Mouse (Mus musculus) CH12.LX (cell line): ENCODE measurements around the gene 9930022D16Rik. TPM values are rescaled to one million over a fixed set of nuclear protein-coding genes. Genes with fewer than 3 reads are reported as not detected.

Source experiments
- DNase-seq: peaks from one replicate; pipeline ENCODE4 v3.0.0-alpha.2; 2013; ENCODE audit errors: extremely low read depth
- H3K27ac ChIP-seq: 2 replicates; pipeline ENCODE4 v1.5.1; 2012; ENCODE audit warnings: low read depth, mild to moderate bottlenecking, control low read depth, moderate library complexity; ENCODE audit not compliant: insufficient read depth
- H3K27me3 ChIP-seq: replicated peaks from 2 replicates; pipeline ENCODE3; 2012; ENCODE audit warnings: inconsistent platforms
- H3K36me3 ChIP-seq, 2 experiments: replicated peaks in 1 of 2; 2 replicates each; pipeline versions ENCODE3 to v1.6.1; 2012; ENCODE audit warnings: inconsistent platforms in 1 of 2, low read length in 1 of 2, mild to moderate bottlenecking in 1 of 2, mixed read lengths in 1 of 2, moderate library complexity in 1 of 2; ENCODE audit not compliant: control insufficient read depth in 1 of 2, insufficient read depth in 1 of 2
- H3K4me1 ChIP-seq, 2 experiments: 2 replicates each; pipeline ENCODE4 v1.6.1; 2012; ENCODE audit warnings: inconsistent platforms in 1 of 2, moderate library complexity in 1 of 2; ENCODE audit not compliant: insufficient read depth in 2 of 2, control insufficient read depth in 1 of 2
- H3K4me2 ChIP-seq: 2 replicates; pipeline ENCODE4 v1.6.1; 2012; ENCODE audit warnings: low read depth, mild to moderate bottlenecking, control low read depth; ENCODE audit not compliant: poor library complexity, insufficient read depth, severe bottlenecking
- H3K4me3 ChIP-seq, 3 experiments: fragments of 150-350 bp in 1 of 3; sonication (generic) in 1 of 3; replicated peaks in 1 of 3; 2 replicates each; pipeline versions ENCODE3 to v1.5.1; 2011 to 2012; ENCODE audit warnings: low read depth in 2 of 3, low read length in 2 of 3, mild to moderate bottlenecking in 2 of 3, moderate library complexity in 2 of 3, control low read depth in 1 of 3, improper control_type of control experiment in 1 of 3, inconsistent platforms in 1 of 3, mixed read lengths in 1 of 3; ENCODE audit not compliant: poor library complexity in 1 of 3
- H3K79me2 ChIP-seq: replicated peaks from 2 replicates; pipeline ENCODE4 v1.6.1; 2012; ENCODE audit warnings: mild to moderate bottlenecking, moderate library complexity; ENCODE audit not compliant: control insufficient read depth, poor library complexity, insufficient read depth, severe bottlenecking; ENCODE audit errors: extremely low read depth
- H3K9ac ChIP-seq: 2 replicates; pipeline ENCODE4 v1.6.1; 2012; ENCODE audit warnings: low read depth, mild to moderate bottlenecking, control low read depth, moderate library complexity; ENCODE audit not compliant: insufficient read depth
- H3K9me3 ChIP-seq: replicated peaks from 2 replicates; pipeline ENCODE3; 2012; ENCODE audit warnings: low read length, inconsistent platforms, mixed read lengths
- CHD2 ChIP-seq: IDR thresholded peaks from 2 replicates; pipeline ENCODE4 v1.6.1; 2011; ENCODE audit warnings: low read length, improper control_type of control experiment
- CTCF ChIP-seq, 2 experiments: IDR thresholded peaks in 1 of 2; conservative IDR thresholded peaks in 1 of 2; 2 replicates each; pipeline ENCODE4 v1.5.1; 2011 to 2012; ENCODE audit warnings: low read depth in 2 of 2, low read length in 2 of 2, improper control_type of control experiment in 1 of 2, inconsistent platforms in 1 of 2, mild to moderate bottlenecking in 1 of 2, moderate library complexity in 1 of 2
- E2F4 ChIP-seq: IDR thresholded peaks from 2 replicates; pipeline ENCODE4 v1.6.1; 2011; ENCODE audit warnings: low read depth, low read length, improper control_type of control experiment; ENCODE audit not compliant: insufficient replicate concordance
- ETS1 ChIP-seq: conservative IDR thresholded peaks from 2 replicates; pipeline ENCODE4 v1.6.1; 2012; ENCODE audit warnings: low read depth, mild to moderate bottlenecking, inconsistent platforms, low read length, improper control_type of control experiment, moderate library complexity
- IRF4 ChIP-seq: IDR thresholded peaks from 2 replicates; pipeline ENCODE4 v1.6.1; 2014; ENCODE audit warnings: low read depth, mild to moderate bottlenecking, inconsistent platforms, low read length, improper control_type of control experiment
- JUN ChIP-seq: IDR thresholded peaks from 2 replicates; pipeline ENCODE4 v1.6.1; 2011; ENCODE audit warnings: low read depth, mild to moderate bottlenecking, low read length, improper control_type of control experiment, moderate library complexity; ENCODE audit not compliant: insufficient read depth
- JUND ChIP-seq: conservative IDR thresholded peaks from 2 replicates; pipeline ENCODE4 v1.6.1; 2011; ENCODE audit warnings: low read depth, low read length, improper control_type of control experiment
- MAX ChIP-seq: IDR thresholded peaks from 2 replicates; pipeline ENCODE4 v1.6.1; 2011; ENCODE audit warnings: low read length, improper control_type of control experiment
- MAZ ChIP-seq: IDR thresholded peaks from 2 replicates; pipeline ENCODE4 v1.6.1; 2012; ENCODE audit warnings: low read depth, mild to moderate bottlenecking, inconsistent platforms, low read length, improper control_type of control experiment, moderate library complexity
- MEF2A ChIP-seq: IDR thresholded peaks from 2 replicates; pipeline ENCODE4 v1.6.1; 2014; ENCODE audit warnings: low read depth, mild to moderate bottlenecking, inconsistent platforms, low read length, improper control_type of control experiment, borderline replicate concordance
- MXI1 ChIP-seq: IDR thresholded peaks from 2 replicates; pipeline ENCODE4 v1.6.1; 2011; ENCODE audit warnings: mild to moderate bottlenecking, low read depth, low read length, improper control_type of control experiment
- MYC ChIP-seq: IDR thresholded peaks from 2 replicates; pipeline ENCODE4 v1.6.1; 2011; ENCODE audit warnings: low read depth, mild to moderate bottlenecking, improper control_type of control experiment, low read length
- NELFE ChIP-seq: IDR thresholded peaks from 2 replicates; pipeline ENCODE4 v1.6.1; 2011; ENCODE audit warnings: low read depth, low read length, improper control_type of control experiment
- PAX5 ChIP-seq: IDR thresholded peaks from 2 replicates; pipeline ENCODE4 v1.6.1; 2012; ENCODE audit warnings: low read length, inconsistent platforms, mixed read lengths
- POLR2A ChIP-seq: IDR thresholded peaks from 2 replicates; pipeline ENCODE4 v1.6.1; 2011; ENCODE audit warnings: low read depth, mild to moderate bottlenecking, improper control_type of control experiment, low read length
- POLR2AphosphoS2 ChIP-seq: IDR thresholded peaks from 2 replicates; pipeline ENCODE4 v1.6.1; 2011; ENCODE audit warnings: low read depth, low read length, improper control_type of control experiment
- SIN3A ChIP-seq: IDR thresholded peaks from 2 replicates; pipeline ENCODE4 v1.6.1; 2012; ENCODE audit warnings: low read length, improper control_type of control experiment, inconsistent platforms
- USF1 ChIP-seq: IDR thresholded peaks from 2 replicates; pipeline ENCODE4 v1.6.1; 2014; ENCODE audit warnings: low read depth, mild to moderate bottlenecking, inconsistent platforms, low read length, improper control_type of control experiment
- USF2 ChIP-seq: conservative IDR thresholded peaks from 2 replicates; pipeline ENCODE4 v1.6.1; 2011; ENCODE audit warnings: low read depth, low read length, improper control_type of control experiment
- ZC3H11A ChIP-seq: IDR thresholded peaks from 2 replicates; pipeline ENCODE4 v1.6.1; 2012; ENCODE audit warnings: low read depth, mild to moderate bottlenecking, inconsistent platforms, low read length, improper control_type of control experiment
- ZKSCAN1 ChIP-seq: IDR thresholded peaks from 2 replicates; pipeline ENCODE4 v1.6.1; 2012; ENCODE audit warnings: low read depth, inconsistent platforms, low read length, improper control_type of control experiment, borderline replicate concordance
- ZMIZ1 ChIP-seq: IDR thresholded peaks from 2 replicates; pipeline ENCODE4 v1.6.1; 2012; ENCODE audit warnings: low read depth, mild to moderate bottlenecking, inconsistent platforms, low read length, improper control_type of control experiment
- ZNF384 ChIP-seq: IDR thresholded peaks from 2 replicates; pipeline ENCODE4 v1.6.1; 2012; ENCODE audit warnings: low read depth, low read length, improper control_type of control experiment, inconsistent platforms
- dilution Hi-C: fragments of 300-500 bp; cut with MboI; formaldehyde crosslinking; loops from 2 replicates; pipeline ENCODE4 v1.14.3; 2020; ENCODE audit warnings: low sequenced_read_pairs; ENCODE audit not compliant: extremely low pct_unique_long_range_greater_than_20kb, extremely low pct_ligation_motif_present
- in situ Hi-C: fragments of 300-500 bp; cut with MboI; formaldehyde crosslinking; loops from 3 replicates; pipeline ENCODE4 v1.14.3; 2019; ENCODE audit warnings: low sequenced_read_pairs, low pct_ligation_motif_present, low pct_unique_long_range_greater_than_20kb, mixed read lengths
- polyA plus RNA-seq: library from polyadenylated mRNA; unstranded; fragments of >175 nt; gene quantifications from 2 replicates; pipeline ENCODE4 v1.2.1, GENCODE M21; 2012; ENCODE audit warnings: low read depth; ENCODE audit not compliant: insufficient read length
- total RNA-seq, 2 experiments: library from RNA; depleted of rRNA; stranded (reverse); fragments of 300-350 nt in 1 of 2; fragments of >200 nt in 1 of 2; gene quantifications; 2 replicates each; pipeline ENCODE4 v1.2.3; 2012 to 2014

9930022D16Rik gene
- total RNA-seq (2012; rRNA removed), result 0.08 TPM in 2 replicates
- 0.08 TPM in 1 of 2 replicates, not detected in the other for total RNA-seq (2014; rRNA removed)
- polyA plus RNA-seq, result not detected in 2 replicates

DNA sequence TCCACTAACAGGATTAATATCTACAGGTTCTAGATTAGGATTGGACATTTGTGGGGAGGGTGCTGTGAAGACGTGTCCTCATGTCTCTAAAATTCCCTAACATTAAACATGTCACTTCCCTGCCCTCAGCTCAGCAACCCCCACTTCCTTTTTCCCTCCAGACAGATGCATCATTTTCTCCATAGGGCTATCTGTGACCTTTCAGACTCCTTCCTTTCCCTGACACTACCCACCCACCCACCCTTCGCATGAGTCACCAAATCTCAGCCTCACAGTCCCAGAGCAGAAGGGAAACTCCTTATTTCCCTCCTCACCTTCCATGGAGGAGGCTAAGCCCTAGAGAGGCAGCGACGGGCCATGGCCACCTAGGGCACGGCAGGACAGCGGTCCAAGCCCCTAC, at the start of gene 9930022D16Rik:
TSS of gene 9930022D16Rik (plus strand) at position 301 of the 400 bp plus-strand sequence.
- in situ Hi-C loops, result loop anchor here (5.0 kb wide), 1 partner anchor 51 kb away; the partner anchor contains the start of gene Gna13
- H3K79me2 ChIP-seq, result no peaks in the 10 kb centered on the region
- H3K4me3 ChIP-seq, result no peak within 1 kb of the TSS
- H3K9ac ChIP-seq, result no peak within 1 kb of the TSS
- H3K27me3 ChIP-seq, result no peaks in the 10 kb centered on the region
- TF ChIP-seq ETS1, result 0 out of 2 replicates have a peak, but pooled peaks have one; percentile 14
- no peak for TF ChIP-seq USF1
- no peaks in the 10 kb centered on the region for H3K9me3 ChIP-seq
- no peak for DNase-seq
- no peak within 1 kb of the TSS for H3K27ac ChIP-seq
- no peak within 1 kb of the TSS for H3K4me2 ChIP-seq
- H3K36me3 ChIP-seq, result no peaks in the 10 kb centered on the region
- dilution Hi-C loops, result no loop called here
- peaks cover 36 to 62% of the 10 kb centered on the region in 2 experiments for H3K4me1 ChIP-seq

GRCm38 (mm10) chr11:109364337-109364736, 49.4 kb upstream of the 9930022D16Rik start:
- no peak for DNase-seq
- H3K79me2 ChIP-seq, result peaks cover 55% of the 10 kb centered on the region
- dilution Hi-C loops (no loop called here), in situ Hi-C loops (loop anchor here (5.0 kb wide), 1 partner anchor 48 kb away; the partner anchor contains the start of gene 9930022D16Rik)
- H3K9ac ChIP-seq, result peak overlapping the region; percentile 66
- H3K9me3 ChIP-seq, result no peaks in the 10 kb centered on the region
- H3K27ac ChIP-seq, result peak overlapping the region; percentile 28
- peaks cover 24 to 38% of the 10 kb centered on the region in 2 experiments for H3K36me3 ChIP-seq
- H3K27me3 ChIP-seq, result no peaks in the 10 kb centered on the region
- peaks cover 14 to 72% of the 10 kb centered on the region in 2 experiments for H3K4me1 ChIP-seq
- no peak for TF ChIP-seq USF1
- 0 out of 2 replicates have a peak, but pooled peaks have one; percentile 1 for TF ChIP-seq POLR2A
- peak overlapping the region; percentile 88 for H3K4me2 ChIP-seq
- peak overlapping the region; percentile 25 to 89 (median 75) for H3K4me3 ChIP-seq

DNA sequence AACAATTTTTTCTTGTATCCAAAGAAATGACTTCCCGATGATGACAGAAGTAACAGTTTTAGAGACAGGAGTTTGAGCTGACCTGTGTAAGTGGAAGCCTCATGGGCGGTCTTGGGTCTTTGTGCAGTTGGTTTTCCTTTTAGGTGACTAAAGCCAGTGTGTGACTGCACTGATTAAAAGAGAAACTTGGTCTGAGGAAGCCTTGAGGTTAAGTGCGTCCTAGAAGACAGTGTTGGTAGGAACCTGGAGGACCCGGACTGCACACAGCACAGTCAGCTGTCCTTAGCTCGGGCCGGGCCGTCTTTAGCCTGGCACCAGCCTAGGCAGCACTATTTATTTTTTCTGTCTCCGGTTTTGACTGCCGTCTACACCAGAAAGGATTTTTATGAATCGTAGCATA, 48.8 kb upstream of the 9930022D16Rik start:
- peak overlapping the region; percentile 28; the same call in 1 of the 2 replicates for H3K27ac ChIP-seq
- TF ChIP-seq PAX5 (no peak), IRF4 (peak; percentile 84), ZNF384 (peak; percentile 48; the same call in 1 of the 2 replicates), POLR2AphosphoS2 (no peak), ZC3H11A (no peak), SIN3A (peak; percentile 87), CHD2 (peak; percentile 36; the same call in 1 of the 2 replicates), CTCF (conservative IDR thresholded peaks at IDR 0.05 in 1 of 2, IDR thresholded peaks at IDR 0.05 in 1 of 2; ENCODE audit: low read depth in 2 of 2, low read length in 2 of 2) (no peak), USF2 (no peak), JUN (no peak), ETS1 (peak; percentile 63), MAZ (no peak), MXI1 (0 out of 2 replicates have a peak, but pooled peaks have one; percentile 62), USF1 (no peak), ZKSCAN1 (no peak), E2F4 (no peak), MEF2A (peak; percentile 62; the same call in 1 of the 2 replicates), MYC (peak; percentile 86; the same call in 1 of the 2 replicates), NELFE (no peak), POLR2A (0 out of 2 replicates have a peak, but pooled peaks have one; percentile 25), MAX (peak; percentile 59), ZMIZ1 (no peak), JUND (peak; percentile 52; the same call in 1 of the 2 replicates)

More for the DNA sequence above, 48.8 kb upstream of the 9930022D16Rik start:
- H3K79me2 ChIP-seq, result peaks cover 58% of the 10 kb centered on the region
- dilution Hi-C loops, result no loop called here
- H3K9me3 ChIP-seq, result no peaks in the 10 kb centered on the region
- H3K36me3 ChIP-seq, result peaks cover 24 to 43% of the 10 kb centered on the region in 2 experiments
- peak overlapping the region; percentile 88 for H3K4me2 ChIP-seq
- peaks cover 11 to 72% of the 10 kb centered on the region in 2 experiments for H3K4me1 ChIP-seq
- H3K27me3 ChIP-seq, result no peaks in the 10 kb centered on the region
- peak overlapping the region; percentile 25 to 89 (median 75) for H3K4me3 ChIP-seq
- H3K9ac ChIP-seq, result peak overlapping the region; percentile 66
- in situ Hi-C loops, result loop anchor here (5.0 kb wide), 1 partner anchor 47 kb away; the partner anchor contains the start of gene 9930022D16Rik
- DNase-seq, result peak; percentile 79
